Mouse (Mus musculus) E14TG2a.4 (cell line): ENCODE measurements at regions not wholly inside any gene's neighbourhood (a gene's known extent, or its start where the extent isn't known, plus 50 kb on each side); places are given as distances from the start of the nearest gene placed in this dataset.

ENCODE experiments used
- H3K27me3 ChIP-seq: 2 replicates; pipeline ENCODE4 v1.6.1; 2014; ENCODE audit warnings: low read length, control low read depth; ENCODE audit not compliant: insufficient read depth
- H3K36me3 ChIP-seq: 2 replicates; pipeline ENCODE4 v1.6.1; 2014; ENCODE audit warnings: low read length, control low read depth; ENCODE audit not compliant: insufficient read depth
- H3K4me1 ChIP-seq: replicated peaks from 2 replicates; pipeline ENCODE4 v1.6.1; 2014; ENCODE audit warnings: low read depth, low read length, control low read depth
- H3K4me3 ChIP-seq: replicated peaks from 2 replicates; pipeline ENCODE4 v1.5.1; 2014; ENCODE audit warnings: mild to moderate bottlenecking, low read length
- H3K9me3 ChIP-seq: 2 replicates; pipeline ENCODE4 v1.6.1; 2014; ENCODE audit warnings: low read length, control low read depth
- CTCF ChIP-seq: conservative IDR thresholded peaks from 2 replicates; pipeline ENCODE4 v1.5.1; 2014; ENCODE audit warnings: low read length
- NANOG ChIP-seq: IDR thresholded peaks from 2 replicates; pipeline ENCODE4 v1.6.1; 2014; ENCODE audit warnings: borderline replicate concordance, low read length, mixed read lengths
- POU5F1 ChIP-seq: IDR thresholded peaks from 2 replicates; pipeline ENCODE4 v1.6.1; 2014; ENCODE audit warnings: low read length, borderline replicate concordance

DNA sequence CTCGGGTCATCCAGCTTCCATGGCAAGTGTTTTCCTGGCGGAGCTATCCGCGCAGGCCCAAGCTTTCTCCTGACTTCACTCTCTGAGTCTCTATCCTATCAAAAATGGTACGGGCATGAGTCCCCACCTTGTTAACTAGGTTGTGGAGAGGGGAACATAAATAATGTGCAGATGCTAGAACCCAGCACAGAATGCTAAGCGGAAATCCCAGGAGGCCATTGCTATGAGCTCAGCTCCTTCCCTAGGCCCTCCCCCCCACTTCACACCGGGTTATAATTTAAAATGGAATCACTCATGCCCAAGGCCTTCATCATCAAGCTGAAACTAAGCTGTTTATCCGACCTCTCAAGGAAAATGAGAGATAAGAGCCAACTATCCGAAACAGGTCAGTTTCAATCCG is 60.4 kb upstream of the Cd83 start:
- no peak overlapping the region for H3K4me3 ChIP-seq
- H3K36me3 ChIP-seq = no peaks in the 10 kb centered on the region
- no peaks in the 10 kb centered on the region for H3K9me3 ChIP-seq
- H3K4me1 ChIP-seq = 0 out of 2 replicates have a peak, but pooled peaks cover 2% of the 10 kb centered on the region
- TF ChIP-seq POU5F1 (no peak), CTCF (no peak), NANOG (no peak)
- no peaks in the 10 kb centered on the region for H3K27me3 ChIP-seq

GRCm38 (mm10) chr13:43725698-43726097 is 58.9 kb upstream of the Cd83 start:
- H3K4me3 ChIP-seq = no peak overlapping the region
- H3K27me3 ChIP-seq = no peaks in the 10 kb centered on the region
- no peak for TF ChIP-seq POU5F1
- peak; percentile 83 for TF ChIP-seq CTCF
- no peak for TF ChIP-seq NANOG
- no peaks in the 10 kb centered on the region for H3K36me3 ChIP-seq
- no peaks in the 10 kb centered on the region for H3K9me3 ChIP-seq
- 0 out of 2 replicates have a peak, but pooled peaks cover 2% of the 10 kb centered on the region for H3K4me1 ChIP-seq

GRCm38 (mm10) chr13:43726895-43727341 is 57.7 kb upstream of the Cd83 start:
- Histone ChIP-seq H3K27me3 (peaks cover 4% of the 10 kb centered on the region; the same call in 1 of the 2 replicates), H3K36me3 (no peaks in the 10 kb centered on the region), H3K9me3 (no peaks in the 10 kb centered on the region), H3K4me1 (0 out of 2 replicates have a peak, but pooled peaks cover 2% of the 10 kb centered on the region), H3K4me3 (no peak overlapping the region)
- TF ChIP-seq NANOG (no peak), POU5F1 (no peak), CTCF (no peak)

DNA sequence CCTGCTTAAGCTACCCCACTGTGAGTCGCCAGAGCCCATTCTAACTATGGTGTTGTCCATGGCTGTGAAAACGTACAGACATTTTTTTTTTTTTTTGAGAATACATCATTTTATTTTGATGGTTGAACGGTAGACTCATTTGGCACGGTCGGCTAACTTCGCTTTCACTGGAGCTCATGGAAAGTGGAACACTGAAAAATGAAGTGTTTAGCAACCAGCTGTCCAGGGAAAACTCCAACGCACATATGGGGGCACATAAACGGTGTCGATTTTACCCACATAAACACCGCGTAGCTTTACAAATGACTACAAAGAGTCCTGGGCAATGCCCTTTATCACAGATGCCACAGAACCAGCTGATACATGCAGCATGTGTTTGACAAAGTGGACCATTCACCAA is 55.0 kb upstream of the Cd83 start:
- H3K4me1 ChIP-seq = 0 out of 2 replicates have a peak, but pooled peaks cover under 1% of the 10 kb centered on the region
- no peak overlapping the region for H3K4me3 ChIP-seq
- no peaks in the 10 kb centered on the region for H3K36me3 ChIP-seq
- H3K9me3 ChIP-seq = no peaks in the 10 kb centered on the region
- peaks cover 13% of the 10 kb centered on the region for H3K27me3 ChIP-seq
- no peak for TF ChIP-seq CTCF
- TF ChIP-seq POU5F1 = no peak
- TF ChIP-seq NANOG = no peak

DNA sequence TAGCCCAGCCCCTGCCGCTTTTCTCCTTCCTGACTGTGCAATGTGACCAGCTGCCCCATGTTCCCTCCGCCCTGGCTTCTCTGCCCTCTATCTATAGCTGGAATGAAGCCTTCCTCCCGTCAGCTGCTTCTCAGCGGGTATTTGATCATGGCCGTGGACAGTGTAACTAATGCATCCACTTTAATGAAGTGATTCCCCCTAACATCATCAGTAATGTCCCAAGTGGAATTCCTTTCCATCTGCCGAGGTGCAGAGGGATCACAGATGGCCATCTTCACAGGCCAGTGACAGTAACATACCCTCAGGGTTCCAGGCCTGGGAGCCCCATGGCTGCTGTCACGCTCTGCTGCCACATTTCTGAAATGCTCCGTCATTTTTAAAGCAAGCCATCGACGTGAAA is 51.5 kb upstream of the Cd83 start:
- Histone ChIP-seq H3K27me3 (peaks cover 15% of the 10 kb centered on the region), H3K9me3 (no peaks in the 10 kb centered on the region), H3K4me1 (0 out of 2 replicates have a peak, but pooled peaks cover 2% of the 10 kb centered on the region), H3K36me3 (no peaks in the 10 kb centered on the region), H3K4me3 (no peak overlapping the region)
- no peak for TF ChIP-seq CTCF
- TF ChIP-seq NANOG = no peak
- no peak for TF ChIP-seq POU5F1

- peaks cover 6% of the 10 kb centered on the region for H3K4me1 ChIP-seq
Measured at GRCm38 (mm10) chr13:43734641-43735040, 49.9 kb upstream of the Cd83 start.

More at GRCm38 (mm10) chr13:43734641-43735040, 49.9 kb upstream of the Cd83 start:
- Histone ChIP-seq H3K36me3 (no peaks in the 10 kb centered on the region), H3K9me3 (no peaks in the 10 kb centered on the region), H3K4me3 (no peak overlapping the region), H3K27me3 (peaks cover 15% of the 10 kb centered on the region)
- TF ChIP-seq NANOG (no peak), CTCF (no peak), POU5F1 (no peak)
